Mouse (Mus musculus) ES-E14 (cell line): ENCODE data around the gene Ripor2.

ENCODE experiments used
- CHD2 ChIP-seq: IDR thresholded peaks from 2 replicates; pipeline ENCODE4 v1.6.1; 2014; ENCODE audit warnings: mild to moderate bottlenecking, low read depth, low read length, inconsistent platforms
- HCFC1 ChIP-seq: IDR thresholded peaks from 2 replicates; pipeline ENCODE4 v1.6.1; 2012; ENCODE audit warnings: low read length, inconsistent platforms, borderline replicate concordance; ENCODE audit not compliant: insufficient read depth
- MAFK ChIP-seq: IDR thresholded peaks from 2 replicates; pipeline ENCODE4 v1.6.1; 2014; ENCODE audit warnings: mild to moderate bottlenecking, low read depth, low read length, inconsistent platforms; ENCODE audit not compliant: insufficient read depth
- ZNF384 ChIP-seq: IDR thresholded peaks from 2 replicates; pipeline ENCODE4 v1.6.1; 2012; ENCODE audit warnings: low read depth, low read length, inconsistent platforms

GRCm38 (mm10) chr13:24649099-24649498 is 67.1 kb downstream of the Ripor2 start:
- TF ChIP-seq CHD2 (no peak), HCFC1 (no peak), MAFK (no peak), ZNF384 (no peak)
